Mouse (Mus musculus) brown adipose tissue, adult 24 weeks (tissue): ENCODE results near the gene Rspo1. TPM values are rescaled to one million over a fixed set of nuclear protein-coding genes. Genes with fewer than 3 reads are reported as not detected.
A peak's percentile ranks its signal among the peaks of the same experiment; 100 is the strongest.

Experiments
- H3K27ac ChIP-seq: fragments of 200-500 bp; replicated peaks from 2 replicates; pipeline ENCODE4 v1.5.1; 2012; ENCODE audit warnings: low read depth, mild to moderate bottlenecking, low read length
- H3K4me1 ChIP-seq: fragments of 200-500 bp; 2 replicates; pipeline ENCODE4 v1.6.1; 2012; ENCODE audit warnings: low read length, mixed read lengths; ENCODE audit not compliant: control insufficient read depth, insufficient read depth, insufficient read length
- H3K4me3 ChIP-seq: fragments of 200-500 bp; 2 replicates; pipeline ENCODE4 v1.5.1; 2012; ENCODE audit warnings: low read depth, mild to moderate bottlenecking, low read length, moderate library complexity; ENCODE audit not compliant: insufficient read depth
- polyA plus RNA-seq: library from polyadenylated mRNA; stranded (reverse); fragments of >200 nt; gene quantifications from 2 replicates; pipeline ENCODE4 v1.2.4, GENCODE M21; 2012; ENCODE audit not compliant: missing spikeins, insufficient read depth, insufficient read length

Rspo1 gene
- polyA plus RNA-seq, 1 experiment = not detected

- no peak overlapping the region for H3K4me3 ChIP-seq
- no peak overlapping the region for H3K27ac ChIP-seq
These were observed 21.2 kb upstream of the Rspo1 start for GRCm38 (mm10) chr4:124964912-124965599.

GRCm38 (mm10) chr4:124968711-124969110 is 17.5 kb upstream of the Rspo1 start:
- no peak overlapping the region for H3K4me3 ChIP-seq
- H3K4me1 ChIP-seq = no peaks in the 10 kb centered on the region
- H3K27ac ChIP-seq = no peak overlapping the region

More at GRCm38 (mm10) chr4:124964912-124965599, 21.2 kb upstream of the Rspo1 start:
- no peaks in the 10 kb centered on the region for H3K4me1 ChIP-seq

GRCm38 (mm10) chr4:124969219-124969848 is 16.9 kb upstream of the Rspo1 start:
- no peak overlapping the region for H3K4me3 ChIP-seq
- H3K27ac ChIP-seq = no peak overlapping the region

GRCm38 (mm10) chr4:124970194-124970593 is 16.0 kb upstream of the Rspo1 start:
- Histone ChIP-seq H3K4me3 (no peak overlapping the region), H3K4me1 (no peaks in the 10 kb centered on the region), H3K27ac (no peak overlapping the region)

More at GRCm38 (mm10) chr4:124969219-124969848, 16.9 kb upstream of the Rspo1 start:
- H3K4me1 ChIP-seq = no peaks in the 10 kb centered on the region

GRCm38 (mm10) chr4:124970677-124971076 is 15.6 kb upstream of the Rspo1 start:
- Histone ChIP-seq H3K27ac (no peak overlapping the region), H3K4me3 (no peak overlapping the region), H3K4me1 (no peaks in the 10 kb centered on the region)

GRCm38 (mm10) chr4:124971094-124971493 is 15.1 kb upstream of the Rspo1 start:
- H3K27ac ChIP-seq = no peak overlapping the region
- H3K4me3 ChIP-seq = no peak overlapping the region
- H3K4me1 ChIP-seq = no peaks in the 10 kb centered on the region

GRCm38 (mm10) chr4:124972316-124972715 is 13.9 kb upstream of the Rspo1 start:
- Histone ChIP-seq H3K4me3 (no peak overlapping the region), H3K27ac (no peak overlapping the region), H3K4me1 (no peaks in the 10 kb centered on the region)

- Histone ChIP-seq H3K4me1 (no peaks in the 10 kb centered on the region), H3K27ac (no peak overlapping the region), H3K4me3 (no peak overlapping the region)
These were observed 12.9 kb upstream of the Rspo1 start for GRCm38 (mm10) chr4:124973296-124973695.

GRCm38 (mm10) chr4:124978201-124978600 is 8.0 kb upstream of the Rspo1 start:
- no peak overlapping the region for H3K27ac ChIP-seq
- no peaks in the 10 kb centered on the region for H3K4me1 ChIP-seq
- H3K4me3 ChIP-seq = no peak overlapping the region

GRCm38 (mm10) chr4:124983893-124984526 is 2.2 kb upstream of the Rspo1 start:
- Histone ChIP-seq H3K27ac (no peak overlapping the region), H3K4me1 (peaks cover 3% of the 10 kb centered on the region; the same call in 1 of the 2 replicates), H3K4me3 (no peak overlapping the region)

GRCm38 (mm10) chr4:124984871-124985670 is 1.2 kb upstream of the Rspo1 start:
- Histone ChIP-seq H3K27ac (no peak overlapping the region), H3K4me3 (no peak overlapping the region), H3K4me1 (peaks cover 3% of the 10 kb centered on the region; the same call in 1 of the 2 replicates)

- Histone ChIP-seq H3K4me3 (peak overlapping the region; percentile 40), H3K27ac (no peak overlapping the region), H3K4me1 (peaks cover 3% of the 10 kb centered on the region; the same call in 1 of the 2 replicates)
These were observed 795 bp downstream of the Rspo1 start for GRCm38 (mm10) chr4:124986739-124987710.

- Histone ChIP-seq H3K27ac (no peak overlapping the region), H3K4me3 (peak overlapping the region; percentile 37), H3K4me1 (peaks cover 3% of the 10 kb centered on the region; the same call in 1 of the 2 replicates)
These were observed 1.5 kb downstream of the Rspo1 start for GRCm38 (mm10) chr4:124987711-124988097.

- H3K4me3 ChIP-seq = no peak overlapping the region
- H3K27ac ChIP-seq = no peak overlapping the region
- peaks cover 3% of the 10 kb centered on the region; the same call in 1 of the 2 replicates for H3K4me1 ChIP-seq
These were observed 2.2 kb downstream of the Rspo1 start for GRCm38 (mm10) chr4:124988382-124988781.
